Mouse (Mus musculus) heart, postnatal 0 days (tissue): Measurements from ENCODE around the gene Hist1h4b.

ENCODE experiments used
- CTCF ChIP-seq: IDR thresholded peaks from 2 replicates; pipeline ENCODE4 v1.5.1; 2016; ENCODE audit warnings: antibody characterized with exemption, control low read depth, low read depth
- EP300 ChIP-seq: IDR thresholded peaks from 2 replicates; pipeline ENCODE4 v1.6.1; 2016; ENCODE audit warnings: antibody characterized with exemption, low read depth

- TF ChIP-seq CTCF = no peak
- TF ChIP-seq EP300 = no peak
Observed at GRCm38 (mm10) chr13:23765172-23765513, 8.3 kb downstream of the Hist1h4b start.
